21 mouse cellular contexts compared by ENCODE assay signal in genomic region chr4:141280471-141280870, GRCm38 (mm10). TPM values are rescaled to one million over a fixed set of nuclear protein-coding genes. Genes with fewer than 3 reads are reported as not detected.
"Had no signal": no experiment of that assay in that cellular context is flagged by ENCODE, and none has a peak within 500 bp of the region (broad histone marks: within the 10 kb centered on the region; RNA-seq: fewer than 3 reads in every experiment).

No protein-coding gene starts in this region.

- H3K9ac ChIP-seq: heart, embryonic 12.5 days; hindbrain, embryonic 12.5 days; hindbrain, embryonic 14.5 days; intestine, embryonic 15.5 days; limb, embryonic 12.5 days had no signal

- H3K9me3 ChIP-seq: heart, embryonic 10.5 days; heart, embryonic 12.5 days; hindbrain, embryonic 10.5 days; hindbrain, embryonic 12.5 days; intestine, embryonic 15.5 days; limb, embryonic 10.5 days; limb, embryonic 12.5 days had no signal

- ATAC-seq: hindbrain, embryonic 16.5 days; inflammation-experienced regulatory T-cells, adult 6 months had no signal

- H3K27ac ChIP-seq: hindbrain, embryonic 12.5 days; hindbrain, embryonic 14.5 days; layer of hippocampus, adult 2 months; left cerebral cortex, adult 2 months; limb, embryonic 10.5 days; limb, embryonic 12.5 days had no signal

- H3K36me3 ChIP-seq: heart, embryonic 10.5 days; heart, embryonic 12.5 days; hindbrain, embryonic 10.5 days; hindbrain, embryonic 12.5 days; intestine, embryonic 15.5 days; limb, embryonic 10.5 days; limb, embryonic 12.5 days had no signal

- H3K4me3 ChIP-seq: gastrocnemius, adult 2 months; heart, embryonic 10.5 days; heart, embryonic 12.5 days; hindbrain, embryonic 10.5 days; hindbrain, embryonic 12.5 days; intestine, embryonic 15.5 days; layer of hippocampus, adult 2 months; left cerebral cortex, adult 2 months; limb, embryonic 10.5 days; limb, embryonic 12.5 days had no signal

- H3K4me2 ChIP-seq: heart, embryonic 12.5 days; hindbrain, embryonic 12.5 days; hindbrain, embryonic 14.5 days; intestine, embryonic 15.5 days; limb, embryonic 12.5 days had no signal

- DNase-seq: gastrocnemius, adult 2 months; gastrocnemius, postnatal 10 days; gastrocnemius, postnatal 25 days; heart, postnatal 10 days; kidney, postnatal 10 days; kidney, postnatal 25 days; kidney, postnatal 4 days; liver had no signal

- H3K27me3 ChIP-seq: intestine, embryonic 15.5 days had no signal

RNA-seq across cellular contexts. Expression of gene Epha2, which starts 20.6 kb away (rescaled TPM):
- polyA plus RNA-seq: inflammation-experienced regulatory T-cells, adult 6 months had no signal

RNA-seq across cellular contexts. Expression of gene Arhgef19, which starts 41.2 kb away (rescaled TPM):
- total RNA-seq: granulocyte monocyte progenitor cell, adult 5-6 weeks had no signal
- polyA plus RNA-seq: inflammation-experienced regulatory T-cells, adult 6 months had no signal
